Mouse (Mus musculus) heart, embryonic 12.5 days (tissue): Measurements from ENCODE around the gene Cldn19. TPM values are rescaled to one million over a fixed set of nuclear protein-coding genes. Genes with fewer than 3 reads are reported as not detected.

Source experiments
- ATAC-seq: fragments of 200-750 bp; cut with Nextera tagmentation; 2 replicates; pipeline ENCODE4 v1.8.0; 2017; ENCODE audit warnings: moderate TSS enrichment, moderate library complexity; ENCODE audit not compliant: insufficient number of reproducible peaks, low FRiP score
- H3K27ac ChIP-seq: fragments of 300-500 bp; sonication (generic); 2 replicates; pipeline ENCODE4 v1.5.1; 2016; ENCODE audit warnings: mild to moderate bottlenecking, moderate library complexity; ENCODE audit not compliant: poor library complexity, severe bottlenecking
- H3K27me3 ChIP-seq: fragments of 300-500 bp; sonication (generic); replicated peaks from 2 replicates; pipeline ENCODE4 v1.6.1; 2016; ENCODE audit warnings: mild to moderate bottlenecking, moderate library complexity
- H3K36me3 ChIP-seq: fragments of 300-500 bp; sonication (generic); 2 replicates; pipeline ENCODE4 v1.6.1; 2016; ENCODE audit warnings: mild to moderate bottlenecking, moderate library complexity
- H3K4me1 ChIP-seq: fragments of 300-500 bp; sonication (generic); replicated peaks from 2 replicates; pipeline ENCODE4 v1.6.1; 2016; ENCODE audit warnings: mild to moderate bottlenecking
- H3K4me2 ChIP-seq: fragments of 300-500 bp; sonication (generic); 2 replicates; pipeline ENCODE4 v1.6.1; 2016; ENCODE audit warnings: mild to moderate bottlenecking, moderate library complexity
- H3K4me3 ChIP-seq: fragments of 300-500 bp; sonication (generic); 2 replicates; pipeline ENCODE4 v1.5.1; 2016; ENCODE audit warnings: mild to moderate bottlenecking
- H3K9ac ChIP-seq: fragments of 300-500 bp; sonication (generic); 2 replicates; pipeline ENCODE4 v1.6.1; 2016; ENCODE audit warnings: mild to moderate bottlenecking, moderate library complexity
- H3K9me3 ChIP-seq: fragments of 300-500 bp; sonication (generic); replicated peaks from 2 replicates; pipeline ENCODE4 v1.6.1; 2016; ENCODE audit warnings: mild to moderate bottlenecking, moderate library complexity
- WGBS: fragments of 180-500 bp; shearing (Covaris S2); methylation state at CpG from one replicate; pipeline ENCODE4 v1.1.7; 2016; 5-methylcytosine and 5-hydroxymethylcytosine counted together
- polyA plus RNA-seq: library from polyadenylated mRNA; unstranded; fragments of >200 nt; fragmentation: Nextera tagmentation; extraction: Ambion mirVana; gene quantifications from 2 replicates; pipeline ENCODE4 v1.2.1, GENCODE M21; 2016

Cldn19 gene
- polyA plus RNA-seq, 1 experiment from 2014 or later, result not detected

- no peak overlapping the region for H3K9ac ChIP-seq
- H3K4me2 ChIP-seq, result no peak overlapping the region
- H3K27ac ChIP-seq, result no peak overlapping the region; the same call in 1 of the 2 replicates
- no peaks in the 10 kb centered on the region for H3K9me3 ChIP-seq
- no peak overlapping the region for H3K4me3 ChIP-seq
- H3K4me1 ChIP-seq, result peaks cover 5% of the 10 kb centered on the region
- no peaks in the 10 kb centered on the region for H3K27me3 ChIP-seq
- H3K36me3 ChIP-seq, result peaks cover 70% of the 10 kb centered on the region
- WGBS, result 46% methylated on average over 12 of the region's 12 CpGs
- ATAC-seq, result peak; percentile 22; the same call in 1 of the 2 replicates
Measured at GRCm38 (mm10) chr4:119239181-119239682, 16.0 kb upstream of the Cldn19 start.

- Histone ChIP-seq H3K9ac (no peak overlapping the region), H3K27me3 (no peaks in the 10 kb centered on the region), H3K4me2 (no peak overlapping the region), H3K4me3 (no peak overlapping the region), H3K9me3 (no peaks in the 10 kb centered on the region), H3K27ac (no peak overlapping the region), H3K4me1 (peaks cover 11% of the 10 kb centered on the region), H3K36me3 (peaks cover 85% of the 10 kb centered on the region)
- ATAC-seq, result no peak
- 77% methylated on average over 14 of the region's 14 CpGs for WGBS
Measured at GRCm38 (mm10) chr4:119241664-119242063, 13.6 kb upstream of the Cldn19 start.

GRCm38 (mm10) chr4:119242571-119242970, 12.6 kb upstream of the Cldn19 start:
- 87% methylated on average over 12 of the region's 12 CpGs for WGBS
- Histone ChIP-seq H3K27ac (no peak overlapping the region), H3K9ac (no peak overlapping the region), H3K4me1 (peaks cover 15% of the 10 kb centered on the region), H3K9me3 (no peaks in the 10 kb centered on the region), H3K36me3 (peaks cover 81% of the 10 kb centered on the region), H3K27me3 (no peaks in the 10 kb centered on the region), H3K4me3 (no peak overlapping the region), H3K4me2 (no peak overlapping the region)
- ATAC-seq, result no peak

- Histone ChIP-seq H3K36me3 (peaks cover 81% of the 10 kb centered on the region), H3K9ac (no peak overlapping the region)
- no peak for ATAC-seq
Measured at GRCm38 (mm10) chr4:119244468-119245240, 10.6 kb upstream of the Cldn19 start.

GRCm38 (mm10) chr4:119245556-119245955, 9.7 kb upstream of the Cldn19 start:
- peaks cover 75% of the 10 kb centered on the region for H3K36me3 ChIP-seq

More at GRCm38 (mm10) chr4:119244468-119245240, 10.6 kb upstream of the Cldn19 start:
- H3K27me3 ChIP-seq, result no peaks in the 10 kb centered on the region
- 69% methylated on average over 22 of the region's 22 CpGs for WGBS
- no peaks in the 10 kb centered on the region for H3K9me3 ChIP-seq
- H3K4me2 ChIP-seq, result no peak overlapping the region
- 0 out of 2 replicates have a peak overlapping the region, but pooled peaks have one; percentile 14 for H3K27ac ChIP-seq
- no peak overlapping the region for H3K4me3 ChIP-seq
- peaks cover 16% of the 10 kb centered on the region for H3K4me1 ChIP-seq

GRCm38 (mm10) chr4:119245961-119246360, 9.3 kb upstream of the Cldn19 start:
- no peak for ATAC-seq

More at GRCm38 (mm10) chr4:119245556-119245955, 9.7 kb upstream of the Cldn19 start:
- H3K4me2 ChIP-seq, result no peak overlapping the region
- no peak overlapping the region for H3K9ac ChIP-seq
- WGBS, result 59% methylated on average over 7 of the region's 7 CpGs
- peaks cover 16% of the 10 kb centered on the region for H3K4me1 ChIP-seq
- H3K9me3 ChIP-seq, result no peaks in the 10 kb centered on the region
- no peak overlapping the region for H3K4me3 ChIP-seq
- H3K27ac ChIP-seq, result peak overlapping the region; percentile 14; the same call in 1 of the 2 replicates
- no peaks in the 10 kb centered on the region for H3K27me3 ChIP-seq
- ATAC-seq, result no peak

GRCm38 (mm10) chr4:119246688-119247225, 8.5 kb upstream of the Cldn19 start:
- H3K9me3 ChIP-seq, result no peaks in the 10 kb centered on the region
- H3K4me2 ChIP-seq, result no peak overlapping the region
- H3K4me3 ChIP-seq, result no peak overlapping the region
- H3K27me3 ChIP-seq, result no peaks in the 10 kb centered on the region
- H3K9ac ChIP-seq, result no peak overlapping the region
- no peak overlapping the region for H3K27ac ChIP-seq
- 75% methylated on average over 14 of the region's 14 CpGs for WGBS
- no peak for ATAC-seq
- H3K4me1 ChIP-seq, result peaks cover 16% of the 10 kb centered on the region
- peaks cover 63% of the 10 kb centered on the region for H3K36me3 ChIP-seq

More at GRCm38 (mm10) chr4:119245961-119246360, 9.3 kb upstream of the Cldn19 start:
- 80% methylated on average over 9 of the region's 9 CpGs for WGBS
- H3K27me3 ChIP-seq, result no peaks in the 10 kb centered on the region
- H3K9ac ChIP-seq, result no peak overlapping the region
- no peak overlapping the region for H3K27ac ChIP-seq
- H3K4me3 ChIP-seq, result no peak overlapping the region
- peaks cover 16% of the 10 kb centered on the region for H3K4me1 ChIP-seq
- no peak overlapping the region for H3K4me2 ChIP-seq
- peaks cover 71% of the 10 kb centered on the region for H3K36me3 ChIP-seq
- H3K9me3 ChIP-seq, result no peaks in the 10 kb centered on the region

GRCm38 (mm10) chr4:119247462-119248235, 7.6 kb upstream of the Cldn19 start:
- ATAC-seq, result 0 out of 2 replicates have a peak, but pooled peaks have one; percentile 15
- no peaks in the 10 kb centered on the region for H3K27me3 ChIP-seq
- no peak overlapping the region for H3K9ac ChIP-seq
- H3K4me2 ChIP-seq, result no peak overlapping the region
- no peaks in the 10 kb centered on the region for H3K9me3 ChIP-seq
- H3K27ac ChIP-seq, result no peak overlapping the region
- 39% methylated on average over 13 of the region's 13 CpGs for WGBS
- no peak overlapping the region for H3K4me3 ChIP-seq
- peaks cover 16% of the 10 kb centered on the region for H3K4me1 ChIP-seq
- H3K36me3 ChIP-seq, result peaks cover 54% of the 10 kb centered on the region

GRCm38 (mm10) chr4:119248407-119248965, 6.7 kb upstream of the Cldn19 start:
- 77% methylated on average over 11 of the region's 11 CpGs for WGBS
- no peak overlapping the region for H3K27ac ChIP-seq
- peaks cover 47% of the 10 kb centered on the region for H3K36me3 ChIP-seq

GRCm38 (mm10) chr4:119252025-119252808, 3.0 kb upstream of the Cldn19 start:
- 54% methylated on average over 7 of the region's 7 CpGs for WGBS
- no peak overlapping the region for H3K4me2 ChIP-seq
- H3K9me3 ChIP-seq, result no peaks in the 10 kb centered on the region
- ATAC-seq, result no peak
- peaks cover 17% of the 10 kb centered on the region for H3K4me1 ChIP-seq
- H3K27me3 ChIP-seq, result 0 out of 2 replicates have a peak, but pooled peaks cover 17% of the 10 kb centered on the region
- peaks cover 10% of the 10 kb centered on the region for H3K36me3 ChIP-seq
- no peak overlapping the region for H3K27ac ChIP-seq
- H3K4me3 ChIP-seq, result no peak overlapping the region
- H3K9ac ChIP-seq, result no peak overlapping the region

More at GRCm38 (mm10) chr4:119248407-119248965, 6.7 kb upstream of the Cldn19 start:
- H3K4me3 ChIP-seq, result no peak overlapping the region
- H3K4me1 ChIP-seq, result peaks cover 16% of the 10 kb centered on the region
- no peak for ATAC-seq
- H3K9me3 ChIP-seq, result no peaks in the 10 kb centered on the region
- H3K27me3 ChIP-seq, result 0 out of 2 replicates have a peak, but pooled peaks cover 3% of the 10 kb centered on the region
- 0 out of 2 replicates have a peak overlapping the region, but pooled peaks have one; percentile 18 for H3K9ac ChIP-seq
- H3K4me2 ChIP-seq, result no peak overlapping the region
